Mouse (Mus musculus): ENCODE results near the gene Ddx20. TPM values are rescaled to one million over a fixed set of nuclear protein-coding genes. Genes with fewer than 3 reads are reported as not detected.

The Ddx20 gene
- polyA plus RNA-seq, 1 experiment from 2014 or later = 37.0 TPM

Other genes with a start within 250 kb of the Ddx20 start
- 0.21 and 0.26 TPM in 2 replicates for gene Kcnd3, start 235.2 kb downstream of the Ddx20 start, polyA plus RNA-seq (2015; fragmentation: Nextera tagmentation; extraction: Ambion mirVana)
- 2.4 and 2.5 TPM in 2 replicates for gene Inka2, start 17.0 kb upstream of the Ddx20 start, polyA plus RNA-seq (2015; fragmentation: Nextera tagmentation; extraction: Ambion mirVana)
- 126 and 130 TPM in 2 replicates for gene Rap1a, start 113.8 kb upstream of the Ddx20 start, polyA plus RNA-seq (2015; fragmentation: Nextera tagmentation; extraction: Ambion mirVana)
- 0.45 TPM in 2 replicates for gene Adora3, start 183.3 kb upstream of the Ddx20 start, polyA plus RNA-seq (2015; fragmentation: Nextera tagmentation; extraction: Ambion mirVana)
- not detected in 2 replicates for gene Tmigd3, start 183.3 kb upstream of the Ddx20 start, polyA plus RNA-seq (2015; fragmentation: Nextera tagmentation; extraction: Ambion mirVana)
- gene I830077J02Rik, start 245.1 kb upstream of the Ddx20 start, polyA plus RNA-seq (2015; fragmentation: Nextera tagmentation; extraction: Ambion mirVana) = 0.93 TPM in 2 replicates

Data from lung, embryonic 16.5 days (tissue).